Mouse (Mus musculus): ENCODE results near the gene Chrnb2. TPM values are rescaled to one million over a fixed set of nuclear protein-coding genes. Genes with fewer than 3 reads are reported as not detected.
"Not testable (repeated sequence)": the region's sequence is repeated elsewhere in the genome, so short reads cannot be mapped to it uniquely, and the experiment has no call there.

Gene Chrnb2
- polyA plus RNA-seq, 1 experiment from 2014 or later, result 1.1 TPM

DNA sequence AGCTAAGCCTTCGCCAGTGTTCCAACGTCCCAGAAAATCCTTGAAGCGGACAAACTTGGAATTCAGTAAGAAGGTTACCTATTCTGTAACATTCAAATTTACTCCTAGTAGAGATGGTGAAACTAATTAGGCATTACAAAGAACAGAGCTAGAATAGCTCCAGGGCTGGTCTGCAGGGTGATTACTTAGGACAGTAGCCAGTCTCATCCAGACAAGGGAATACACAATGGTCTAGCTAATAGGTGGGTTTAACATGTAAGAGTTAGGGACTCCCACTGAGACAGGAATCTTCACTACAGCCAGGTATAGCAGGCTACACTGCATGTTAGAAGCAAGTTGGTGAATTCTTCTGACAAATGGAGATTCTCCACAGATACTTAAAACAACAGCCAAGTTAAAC is 35.6 kb upstream of the Chrnb2 start:
- H3K27me3 ChIP-seq; H3K4me3 ChIP-seq; H3K4me2 ChIP-seq; ATAC-seq (ENCODE audit: insufficient number of reproducible peaks, insufficient read depth, low FRiP score, low TSS enrichment, low read depth); H3K9me3 ChIP-seq; H3K27ac ChIP-seq; H3K9ac ChIP-seq; H3K4me1 ChIP-seq; H3K36me3 ChIP-seq: not testable (repeated sequence)
- WGBS, result 29% methylated on average over 3 of the region's 3 CpGs

DNA sequence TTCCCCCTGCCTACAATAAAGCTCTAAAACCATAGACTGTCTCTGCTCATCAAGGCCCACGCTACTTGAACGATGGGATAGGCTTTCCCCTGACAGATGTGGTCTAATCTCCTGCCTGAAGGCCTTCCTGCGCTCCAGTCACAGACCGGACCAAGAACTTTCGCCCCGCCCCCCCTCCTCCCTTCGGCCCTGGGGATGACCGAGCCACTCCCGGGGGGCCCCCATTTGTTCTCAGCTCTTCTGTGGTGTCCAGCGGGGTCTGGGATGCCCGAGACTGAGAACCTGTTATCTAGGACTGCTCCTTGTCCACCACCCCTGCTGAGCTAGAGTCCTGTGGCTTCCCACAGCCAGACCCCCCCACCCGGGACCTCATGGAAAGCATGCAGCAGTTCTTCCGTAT is 35.0 kb upstream of the Chrnb2 start:
- WGBS, result 5% methylated on average over 13 of the region's 13 CpGs
- ATAC-seq (ENCODE audit: insufficient number of reproducible peaks, insufficient read depth, low FRiP score, low TSS enrichment, low read depth), result no peak
- Histone ChIP-seq H3K27ac (no peak overlapping the region), H3K4me2 (peak overlapping the region; percentile 44), H3K4me1 (0 out of 2 replicates have a peak, but pooled peaks cover 5% of the 10 kb centered on the region), H3K4me3 (no peak overlapping the region), H3K36me3 (no peaks in the 10 kb centered on the region), H3K9me3 (no peaks in the 10 kb centered on the region), H3K27me3 (0 out of 2 replicates have a peak, but pooled peaks cover 3% of the 10 kb centered on the region), H3K9ac (peak overlapping the region; percentile 4; the same call in 1 of the 2 replicates)

DNA sequence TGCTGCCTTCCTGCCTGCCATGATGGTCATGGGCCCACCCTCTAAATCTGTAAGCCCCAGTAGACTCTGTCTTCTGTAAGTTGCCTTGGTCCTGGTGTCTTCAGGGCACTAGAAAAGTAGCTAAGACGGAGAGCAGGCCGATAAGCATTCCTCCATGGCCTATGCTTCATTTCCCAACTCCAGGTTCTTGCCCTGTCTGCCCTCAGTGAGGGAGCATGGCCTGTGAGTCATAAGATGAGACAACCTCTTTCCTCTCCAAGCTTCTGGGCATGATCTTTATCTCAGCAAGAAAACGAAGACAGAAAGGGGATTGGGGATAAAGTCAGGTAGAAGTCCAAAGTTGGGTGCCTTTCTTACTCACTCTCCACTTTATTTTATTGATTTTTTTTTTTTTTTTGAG is 34.1 kb upstream of the Chrnb2 start:
- WGBS, result 88% methylated on average over 3 of the region's 3 CpGs
- no peak for ATAC-seq (ENCODE audit: insufficient number of reproducible peaks, insufficient read depth, low FRiP score, low TSS enrichment, low read depth)
- H3K9ac ChIP-seq, result no peak overlapping the region

DNA sequence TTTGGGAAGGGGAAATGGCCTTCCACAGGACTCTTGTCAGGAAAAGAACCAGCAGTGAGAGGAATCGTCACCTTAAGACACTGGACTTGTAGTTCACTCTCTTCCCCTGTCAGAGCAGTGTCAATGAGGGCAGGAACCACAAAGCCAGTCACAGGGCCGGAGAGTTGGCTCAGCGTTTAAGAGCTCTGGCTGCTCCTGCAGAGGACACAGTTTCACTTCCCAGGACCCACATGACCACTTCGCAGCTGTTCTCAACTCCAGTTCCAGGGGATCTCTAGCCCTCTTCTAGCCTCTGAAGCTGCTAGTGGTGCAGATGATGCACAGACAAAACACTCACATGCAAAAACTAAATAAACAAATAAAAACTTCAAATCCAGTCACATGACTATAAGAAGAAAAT is 31.9 kb upstream of the Chrnb2 start:
- Histone ChIP-seq H3K4me3 (no peak overlapping the region), H3K4me2 (no peak overlapping the region), H3K27ac (no peak overlapping the region), H3K27me3 (0 out of 2 replicates have a peak, but pooled peaks cover 3% of the 10 kb centered on the region), H3K36me3 (no peaks in the 10 kb centered on the region), H3K9ac (no peak overlapping the region), H3K9me3 (no peaks in the 10 kb centered on the region), H3K4me1 (0 out of 2 replicates have a peak, but pooled peaks cover 5% of the 10 kb centered on the region)
- 54% methylated on average over 4 of the region's 4 CpGs for WGBS
- ATAC-seq (ENCODE audit: insufficient number of reproducible peaks, insufficient read depth, low FRiP score, low TSS enrichment, low read depth), result no peak

More for the DNA sequence above, 34.1 kb upstream of the Chrnb2 start:
- H3K4me2 ChIP-seq, result no peak overlapping the region
- H3K9me3 ChIP-seq, result no peaks in the 10 kb centered on the region
- 0 out of 2 replicates have a peak, but pooled peaks cover 5% of the 10 kb centered on the region for H3K4me1 ChIP-seq
- no peak overlapping the region for H3K4me3 ChIP-seq
- H3K36me3 ChIP-seq, result no peaks in the 10 kb centered on the region
- no peak overlapping the region for H3K27ac ChIP-seq
- H3K27me3 ChIP-seq, result 0 out of 2 replicates have a peak, but pooled peaks cover 3% of the 10 kb centered on the region

DNA sequence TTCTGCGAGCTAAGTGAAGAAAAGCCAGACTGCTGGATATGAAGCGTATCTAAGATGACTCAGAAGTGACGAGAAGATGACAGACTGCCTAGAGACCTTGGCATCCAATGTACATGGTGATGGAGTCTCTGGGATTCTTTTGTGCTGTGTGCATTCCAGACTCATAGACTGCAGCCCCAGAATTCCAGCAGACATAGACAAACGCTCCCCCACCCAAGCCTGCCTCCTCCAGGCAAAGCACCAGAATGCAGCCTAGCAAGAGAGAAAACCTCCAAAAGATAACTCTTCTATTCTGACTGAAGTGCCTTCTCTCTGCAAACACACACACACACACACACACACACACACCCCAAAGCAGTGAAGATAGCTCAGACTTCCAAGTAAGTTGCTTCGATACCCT is 31.3 kb upstream of the Chrnb2 start:
- Histone ChIP-seq H3K36me3 (no peaks in the 10 kb centered on the region), H3K9me3 (no peaks in the 10 kb centered on the region)
- ATAC-seq (ENCODE audit: insufficient number of reproducible peaks, insufficient read depth, low FRiP score, low TSS enrichment, low read depth), result no peak

DNA sequence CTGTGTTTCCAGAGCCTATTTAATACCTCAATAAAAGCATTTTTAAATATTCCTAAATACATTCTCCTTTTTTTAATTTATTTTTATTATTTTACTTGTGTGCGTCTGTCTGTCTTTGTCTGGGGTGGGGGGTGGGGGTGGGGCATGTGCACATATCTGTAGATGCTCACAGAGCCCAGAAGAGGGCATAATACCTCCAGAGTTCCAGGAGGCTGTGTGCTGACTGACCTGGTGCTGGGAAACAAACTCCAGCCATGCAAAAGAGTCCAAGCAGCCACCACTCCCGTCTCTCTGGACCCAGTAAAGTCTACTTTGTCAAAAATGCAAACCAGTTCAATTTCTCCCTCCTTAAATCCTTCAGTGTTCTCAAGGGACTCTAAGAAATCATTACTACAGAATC is 30.2 kb upstream of the Chrnb2 start:
- Histone ChIP-seq H3K27me3 (0 out of 2 replicates have a peak, but pooled peaks cover 3% of the 10 kb centered on the region), H3K4me3 (no peak overlapping the region), H3K27ac (no peak overlapping the region), H3K9ac (no peak overlapping the region), H3K36me3 (no peaks in the 10 kb centered on the region), H3K4me2 (no peak overlapping the region), H3K9me3 (no peaks in the 10 kb centered on the region), H3K4me1 (0 out of 2 replicates have a peak, but pooled peaks cover 4% of the 10 kb centered on the region)
- 56% methylated on average over 2 of the region's 2 CpGs for WGBS
- ATAC-seq (ENCODE audit: insufficient number of reproducible peaks, insufficient read depth, low FRiP score, low TSS enrichment, low read depth), result no peak

More for the DNA sequence above, 31.3 kb upstream of the Chrnb2 start:
- 59% methylated on average over 5 of the region's 5 CpGs for WGBS
- Histone ChIP-seq H3K27ac (no peak overlapping the region), H3K4me1 (0 out of 2 replicates have a peak, but pooled peaks cover 5% of the 10 kb centered on the region), H3K27me3 (0 out of 2 replicates have a peak, but pooled peaks cover 3% of the 10 kb centered on the region), H3K4me3 (no peak overlapping the region), H3K4me2 (no peak overlapping the region), H3K9ac (no peak overlapping the region)

DNA sequence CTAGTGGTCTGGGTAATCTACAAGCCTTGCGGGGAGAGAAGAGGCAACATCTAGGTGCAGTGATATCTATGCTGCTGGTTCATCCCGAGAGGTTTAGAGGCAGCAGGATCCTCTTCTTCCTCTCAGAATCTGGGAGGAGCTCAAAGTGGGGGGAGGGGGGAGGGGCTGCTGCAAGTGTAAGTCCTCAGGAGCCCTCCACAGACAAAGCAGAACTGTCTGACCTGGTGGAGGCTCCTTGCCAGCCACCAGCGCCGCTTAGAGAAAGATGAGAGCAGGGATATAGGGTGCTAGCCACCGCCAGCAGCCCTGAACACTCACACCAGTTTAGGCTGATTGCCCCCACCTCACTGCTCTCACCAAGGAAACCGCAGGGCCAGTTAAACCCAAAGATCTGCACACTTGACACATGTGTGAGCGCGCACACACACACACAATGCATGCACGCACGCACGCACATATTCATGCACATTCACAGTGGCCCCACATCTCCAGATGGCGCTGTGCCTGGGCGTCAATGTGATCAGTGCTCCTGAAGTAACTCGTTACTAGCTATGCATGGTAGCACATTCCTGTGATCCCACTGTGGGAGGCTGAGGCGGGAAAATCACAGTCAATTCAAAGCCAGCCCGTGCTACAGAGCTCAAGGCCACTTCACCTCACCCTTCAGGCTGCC is 24.4 kb upstream of the Chrnb2 start:
- H3K27me3 ChIP-seq, result no peaks in the 10 kb centered on the region
- no peak overlapping the region for H3K4me2 ChIP-seq
- peaks cover 10% of the 10 kb centered on the region for H3K4me1 ChIP-seq
- no peaks in the 10 kb centered on the region for H3K9me3 ChIP-seq
- no peaks in the 10 kb centered on the region for H3K36me3 ChIP-seq
- ATAC-seq (ENCODE audit: insufficient number of reproducible peaks, insufficient read depth, low FRiP score, low TSS enrichment, low read depth), result no peak
- H3K27ac ChIP-seq, result no peak overlapping the region
- no peak overlapping the region for H3K4me3 ChIP-seq
- no peak overlapping the region for H3K9ac ChIP-seq
- 78% methylated on average over 16 of the region's 16 CpGs for WGBS

DNA sequence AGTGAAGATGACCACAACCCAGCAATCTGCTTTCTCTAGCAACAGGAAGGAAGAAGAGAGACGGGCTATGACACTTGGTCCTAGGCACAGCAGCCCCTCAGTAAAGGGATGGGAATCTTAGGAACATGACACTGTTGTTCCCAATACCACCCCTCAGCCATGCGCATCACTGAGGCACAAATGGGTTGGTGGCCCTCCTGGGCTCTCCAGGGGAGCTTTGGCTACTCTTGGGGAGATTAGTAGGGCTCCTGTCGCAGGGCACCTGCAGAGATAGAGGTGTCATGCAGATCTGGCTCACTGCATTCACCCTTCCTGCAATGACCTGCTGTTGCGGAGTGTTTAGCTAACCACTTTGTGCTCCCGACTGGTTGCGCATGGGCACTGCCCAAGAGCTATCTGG is 21.8 kb upstream of the Chrnb2 start:
- Histone ChIP-seq H3K27ac (no peak overlapping the region), H3K36me3 (peaks cover 24% of the 10 kb centered on the region), H3K9ac (no peak overlapping the region), H3K9me3 (no peaks in the 10 kb centered on the region), H3K27me3 (no peaks in the 10 kb centered on the region), H3K4me3 (no peak overlapping the region), H3K4me2 (no peak overlapping the region), H3K4me1 (peaks cover 10% of the 10 kb centered on the region)
- 78% methylated on average over 6 of the region's 6 CpGs for WGBS
- ATAC-seq (ENCODE audit: insufficient number of reproducible peaks, insufficient read depth, low FRiP score, low TSS enrichment, low read depth), result no peak

DNA sequence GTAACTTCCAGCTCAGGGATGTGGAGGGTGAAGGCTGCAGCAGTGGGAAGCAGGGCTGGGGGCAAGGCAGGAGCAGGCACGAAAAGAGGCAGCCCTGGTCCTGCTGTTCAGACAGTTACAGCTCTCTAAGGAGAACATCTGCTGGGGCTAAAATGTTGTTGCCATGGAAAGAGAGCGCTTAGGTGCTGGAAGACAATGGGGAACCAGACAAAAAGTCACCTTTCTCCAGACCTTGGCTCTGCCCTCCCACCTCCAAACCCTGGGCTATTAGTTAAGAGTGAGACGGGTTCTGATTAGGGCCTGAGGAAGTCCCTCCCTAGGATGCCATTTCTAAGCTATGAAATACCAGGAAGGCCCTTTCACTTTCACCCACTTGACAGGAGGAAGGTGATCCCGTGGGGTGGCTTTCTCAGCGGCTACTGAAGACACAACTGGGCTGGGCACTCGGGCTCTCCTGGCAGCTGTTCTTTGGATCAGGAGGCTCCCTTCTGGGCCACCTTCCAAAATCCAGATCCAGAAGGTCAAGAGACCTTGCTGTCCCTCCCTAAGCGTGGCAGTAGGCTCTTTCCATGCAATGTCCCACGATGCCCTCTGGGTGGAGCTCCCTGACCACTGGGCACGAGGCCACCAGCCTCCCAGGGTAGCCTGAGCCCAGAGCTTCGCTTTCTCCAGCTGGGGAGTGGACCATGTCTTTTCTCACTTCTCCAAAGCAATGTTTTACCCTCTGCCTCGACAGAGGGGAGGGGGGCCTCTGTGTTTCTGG is 20.7 kb upstream of the Chrnb2 start:
- Histone ChIP-seq H3K27ac (peak overlapping the region; percentile 62), H3K9me3 (no peaks in the 10 kb centered on the region), H3K36me3 (peaks cover 35% of the 10 kb centered on the region), H3K4me3 (no peak overlapping the region), H3K27me3 (no peaks in the 10 kb centered on the region), H3K4me2 (peak overlapping the region; percentile 14; the same call in 1 of the 2 replicates), H3K9ac (peak overlapping the region; percentile 21; the same call in 1 of the 2 replicates), H3K4me1 (peaks cover 10% of the 10 kb centered on the region)
- 21% methylated on average over 11 of the region's 11 CpGs for WGBS
- ATAC-seq (ENCODE audit: insufficient number of reproducible peaks, insufficient read depth, low FRiP score, low TSS enrichment, low read depth), result peak; percentile 22; the same call in 1 of the 2 replicates

DNA sequence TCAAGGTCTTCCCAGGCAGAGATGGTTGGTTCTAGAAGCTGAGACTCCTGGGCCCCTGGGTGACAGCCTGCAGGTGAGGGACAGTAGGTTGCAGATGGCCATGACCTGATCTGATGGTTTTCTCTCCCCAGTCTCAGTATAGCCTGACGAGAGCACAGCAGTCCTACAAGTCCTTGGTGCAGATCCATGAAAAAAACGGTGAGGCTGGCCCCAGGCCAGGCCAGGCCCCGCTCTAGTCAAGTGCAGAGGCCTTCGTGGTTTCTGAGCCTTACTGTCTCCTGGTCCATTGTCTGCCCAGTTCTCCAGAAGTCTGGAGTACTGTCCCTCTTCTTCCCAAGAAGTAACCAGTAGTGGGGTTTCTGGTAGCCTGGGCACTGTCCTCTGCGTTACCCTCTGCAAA is 17.2 kb upstream of the Chrnb2 start:
- no peak for ATAC-seq (ENCODE audit: insufficient number of reproducible peaks, insufficient read depth, low FRiP score, low TSS enrichment, low read depth)
- H3K9me3 ChIP-seq, result no peaks in the 10 kb centered on the region
- H3K27ac ChIP-seq, result no peak overlapping the region
- 0 out of 2 replicates have a peak overlapping the region, but pooled peaks have one; percentile 6 for H3K9ac ChIP-seq
- 88% methylated on average over 5 of the region's 5 CpGs for WGBS
- H3K4me1 ChIP-seq, result peaks cover 10% of the 10 kb centered on the region
- peaks cover 67% of the 10 kb centered on the region for H3K36me3 ChIP-seq
- no peaks in the 10 kb centered on the region for H3K27me3 ChIP-seq
- no peak overlapping the region for H3K4me3 ChIP-seq
- H3K4me2 ChIP-seq, result no peak overlapping the region

DNA sequence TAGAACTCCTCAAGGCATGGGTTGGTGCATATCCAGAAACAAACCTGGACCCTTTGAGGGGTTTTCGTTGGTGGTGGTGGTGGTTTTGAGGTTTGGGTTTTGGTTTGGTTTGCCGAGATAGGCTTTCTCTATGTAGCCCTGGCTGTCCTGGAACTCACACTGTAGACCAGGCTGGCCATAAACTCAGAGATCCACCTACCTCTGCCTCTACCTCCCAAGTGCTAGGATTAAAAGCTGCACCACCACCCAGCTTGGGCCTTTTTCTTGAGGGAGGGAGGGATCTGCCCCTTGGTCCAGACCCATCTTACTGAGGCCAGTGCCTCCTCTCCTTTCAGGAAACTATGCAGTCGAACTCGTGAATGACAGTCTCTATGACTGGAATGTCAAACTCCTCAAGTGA is 15.7 kb upstream of the Chrnb2 start:
- H3K4me2 ChIP-seq, result no peak overlapping the region
- peaks cover 77% of the 10 kb centered on the region for H3K36me3 ChIP-seq
- WGBS, result 86% methylated on average over 4 of the region's 4 CpGs
- no peak for ATAC-seq (ENCODE audit: insufficient number of reproducible peaks, insufficient read depth, low FRiP score, low TSS enrichment, low read depth)
- no peaks in the 10 kb centered on the region for H3K9me3 ChIP-seq
- H3K4me3 ChIP-seq, result no peak overlapping the region
- H3K9ac ChIP-seq, result no peak overlapping the region
- H3K27ac ChIP-seq, result no peak overlapping the region
- H3K4me1 ChIP-seq, result peaks cover 12% of the 10 kb centered on the region
- H3K27me3 ChIP-seq, result no peaks in the 10 kb centered on the region

Measured in embryonic facial prominence, embryonic 13.5 days (tissue).